Mouse (Mus musculus) cerebellum, adult 9-10 months (tissue): Measurements from ENCODE around the gene Vmn2r38.
"Not testable (repeated sequence)": the region's sequence is repeated elsewhere in the genome, so short reads cannot be mapped to it uniquely, and the experiment has no call there.

Experiments
- DNase-seq: peaks from one replicate; pipeline ENCODE4 v3.0.0; 2022

Gene Vmn2r38

GRCm38 (mm10) chr7:9097781-9098180 is at the start of gene Vmn2r38:
Gene Vmn2r38, minus strand, starts transcription at chr7:9097881.
- not testable (repeated sequence) for DNase-seq

GRCm38 (mm10) chr7:9065353-9065752 is 32.3 kb downstream of the Vmn2r38 start:
- DNase-seq, result not testable (repeated sequence)

- not testable (repeated sequence) for DNase-seq
Observed at GRCm38 (mm10) chr7:9030698-9031097, 67.0 kb downstream of the Vmn2r38 start, which contains the start of gene Vmn2r39. Gene Vmn2r39, minus strand, starts transcription at chr7:9030798.
